8 mouse cellular contexts compared by ENCODE assay signal in the genomic region with DNA sequence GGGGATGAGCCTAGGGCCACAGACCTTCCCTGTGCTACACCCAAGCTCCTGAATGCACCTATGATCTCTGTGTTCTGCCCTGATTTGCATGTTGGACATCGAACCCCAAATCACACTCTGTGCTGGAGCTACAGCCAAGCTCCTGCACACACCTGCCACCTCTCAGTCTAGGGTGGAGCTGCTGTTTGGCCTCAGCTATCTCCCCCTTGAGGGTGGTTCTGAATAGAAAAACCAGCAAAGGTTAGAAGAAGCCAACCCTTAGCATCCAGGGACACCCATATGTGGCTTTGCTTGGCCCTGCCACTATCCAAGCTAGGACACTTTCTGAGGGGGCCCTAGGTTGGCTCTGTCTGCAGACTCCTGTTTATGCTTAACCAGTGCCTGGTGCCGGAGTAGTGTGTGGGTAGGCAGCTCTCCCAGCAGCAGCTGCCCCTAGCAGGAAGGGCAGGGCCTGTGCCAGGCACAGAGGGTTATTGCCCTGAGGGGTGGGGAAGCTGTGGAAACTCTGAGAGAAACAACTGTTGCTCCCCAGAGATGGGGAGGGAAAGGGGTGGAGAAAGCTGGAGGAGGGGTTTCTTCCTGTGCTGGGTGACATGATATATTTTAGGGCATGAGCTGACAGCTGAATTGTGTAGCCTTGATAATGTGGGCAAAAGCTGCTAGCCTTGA. TPM values are rescaled to one million over a fixed set of nuclear protein-coding genes. Genes with fewer than 3 reads are reported as not detected.
A peak's percentile ranks its signal among the peaks of the same experiment; 100 is the strongest.
DNase-seq lines count a peak whose midpoint lies in the region.

No protein-coding gene starts in this region.

- DNase-seq in layer of hippocampus, adult 9-11 months: peak; percentile 79
- no peak for DNase-seq in layer of hippocampus, postnatal 14 days (ENCODE audit: low spot score in 2 of 2)
- peak; percentile 75 to 77 for DNase-seq in adrenal gland, postnatal 36 days
- peak; percentile 77 to 86 for DNase-seq in kidney, adult 8-10 months
- DNase-seq in lung, postnatal 36 days: peak; percentile 39
- no peak for DNase-seq in embryo, embryonic 10.5 days (ENCODE audit: low spot score)
- no peak for DNase-seq in spleen, postnatal 4 days (ENCODE audit: low spot score in 2 of 2)
- DNase-seq in embryo, embryonic 10 days (ENCODE audit: low spot score): no peak

RNA-seq across cellular contexts. Expression of a gene that starts 23.9 kb away (rescaled TPM):
- total RNA-seq in layer of hippocampus, postnatal 14 days (2021): 100 to 1,000 TPM; 149 to 151 TPM
- 100 to 1,000 TPM; 331 to 678 TPM for total RNA-seq in adrenal gland, postnatal 36 days (2021)

Comparison
In these comparisons a context has a peak if more than half of its experiments do, and no peak if none do; other contexts are left out.
1. DNase-seq: peak in layer of hippocampus, adult 9-11 months (single experiment), adrenal gland, postnatal 36 days (2 of 2), kidney, adult 8-10 months (2 of 2) and lung, postnatal 36 days (single experiment); none in layer of hippocampus, postnatal 14 days (0 of 2), embryo, embryonic 10.5 days (single experiment), spleen, postnatal 4 days (0 of 2) and embryo, embryonic 10 days (single experiment).